Mouse (Mus musculus): Measurements from ENCODE around the gene Pgs1. TPM values are rescaled to one million over a fixed set of nuclear protein-coding genes. Genes with fewer than 3 reads are reported as not detected.

Gene Pgs1
- total RNA-seq, 2 experiments from 2014 or later = 76.2 to 81.3 TPM

DNA sequence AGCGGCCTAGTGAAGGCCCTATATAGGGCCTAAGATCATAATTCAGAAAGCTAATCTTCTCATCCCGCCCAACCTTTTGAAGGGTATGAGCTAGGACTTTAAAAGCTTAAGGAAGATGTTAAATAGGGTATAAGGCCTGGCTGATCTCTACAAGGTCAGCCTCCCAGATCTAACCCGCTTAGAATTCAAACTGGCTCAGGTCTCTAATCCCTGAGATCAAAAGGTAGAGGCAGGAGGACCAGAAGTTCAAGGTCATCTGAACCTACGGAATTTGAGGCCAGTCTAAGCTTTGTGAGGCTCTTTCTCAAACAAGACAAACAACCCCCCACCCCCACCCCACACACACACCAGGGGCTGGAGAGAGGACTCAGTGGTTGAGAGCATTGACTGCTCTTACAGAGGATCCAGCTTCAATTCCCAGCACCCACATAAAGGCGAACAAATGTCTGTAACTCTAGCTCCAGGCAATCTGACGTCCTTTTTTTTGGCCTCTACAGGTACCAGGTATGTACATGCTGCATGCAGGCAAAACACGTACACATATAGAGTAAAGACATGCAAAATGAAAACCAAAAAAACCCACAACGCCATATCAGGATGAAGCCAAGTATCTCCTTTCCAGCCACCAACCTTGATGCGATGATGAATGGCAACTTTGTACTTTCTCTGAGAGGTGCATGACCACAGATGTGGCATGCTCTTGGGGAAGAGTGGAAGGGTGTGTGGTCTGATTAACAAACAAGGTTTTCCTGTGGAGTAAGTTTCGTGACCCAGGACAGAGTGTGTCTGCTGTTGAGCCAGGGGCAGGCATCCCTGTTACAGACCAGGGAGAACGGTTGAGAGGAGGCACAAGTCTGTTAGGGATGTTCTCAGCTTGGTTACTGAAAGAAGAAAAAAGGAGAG lies 13.2 kb upstream of the Pgs1 start:
- Histone ChIP-seq H3K27ac (no peak overlapping the region), H3K4me3 (no peak overlapping the region)
- no peak for DNase-seq (ENCODE audit: low spot score in 2 of 2)
- no peak for TF ChIP-seq CTCF (conservative IDR thresholded peaks at IDR 0.05)

DNA sequence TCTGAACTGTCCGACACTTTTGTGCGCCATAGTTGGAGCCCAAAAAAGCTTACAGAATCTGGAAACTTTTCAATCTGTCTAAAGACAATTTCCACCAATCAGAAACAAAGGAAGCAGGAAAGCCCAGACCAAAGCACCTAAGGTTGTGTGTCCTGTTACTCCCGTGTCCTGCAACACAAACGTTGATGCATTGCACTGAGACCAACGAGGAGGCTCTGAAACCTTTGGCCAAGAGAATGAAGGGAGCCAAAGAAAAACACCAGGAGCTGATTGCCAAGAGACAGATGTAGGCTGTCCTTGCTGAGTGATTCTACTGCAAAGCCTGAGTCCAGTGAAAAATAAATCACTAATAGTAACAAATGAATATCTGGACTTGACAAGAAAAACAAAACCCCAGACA lies 12.5 kb upstream of the Pgs1 start:
- DNase-seq (ENCODE audit: low spot score in 2 of 2) = no peak
- TF ChIP-seq CTCF (conservative IDR thresholded peaks at IDR 0.05) = no peak
- Histone ChIP-seq H3K4me3 (no peak overlapping the region), H3K27ac (no peak overlapping the region)

DNA sequence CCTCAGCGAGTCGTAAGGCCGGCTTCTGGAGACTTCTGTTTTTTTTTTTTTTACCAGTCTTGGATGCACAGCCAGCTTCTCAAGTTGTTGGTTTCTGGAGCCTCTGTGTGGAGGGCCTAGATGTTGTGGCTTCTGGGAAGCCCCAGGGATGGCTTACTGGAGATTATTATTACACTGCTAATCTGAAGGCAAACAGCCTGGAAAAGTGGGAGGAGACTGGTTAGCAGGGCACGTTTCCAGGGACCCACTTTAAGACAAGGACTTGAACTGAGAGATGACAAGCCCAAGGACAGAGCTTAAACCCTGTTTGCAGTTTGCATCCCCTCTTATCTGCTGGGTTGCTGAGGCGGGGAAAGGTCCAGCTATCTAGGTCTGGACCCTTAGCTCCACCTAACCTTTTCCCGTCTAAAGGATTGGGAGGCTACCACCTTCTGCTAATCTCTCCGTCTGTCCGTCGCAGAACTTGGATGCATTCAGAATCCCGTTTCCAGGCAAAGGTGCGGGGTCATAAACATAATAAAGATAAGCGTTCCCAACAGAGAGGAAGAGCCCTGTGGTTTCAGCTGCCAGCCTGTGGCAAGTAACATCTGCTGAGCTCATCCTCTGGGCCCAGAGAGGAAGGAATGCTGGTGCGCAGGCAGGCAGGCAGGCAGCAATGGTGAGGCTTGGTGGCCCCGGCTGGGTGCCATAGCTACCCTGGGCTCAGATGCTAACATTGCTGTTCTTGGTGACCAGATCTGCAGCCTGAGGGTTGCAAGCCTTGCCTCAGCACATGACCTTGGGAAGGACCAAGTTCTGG lies 11.6 kb upstream of the Pgs1 start:
- no peak overlapping the region for H3K27ac ChIP-seq
- TF ChIP-seq CTCF (conservative IDR thresholded peaks at IDR 0.05) = no peak
- no peak for DNase-seq (ENCODE audit: low spot score in 2 of 2)
- no peak overlapping the region for H3K4me3 ChIP-seq

DNA sequence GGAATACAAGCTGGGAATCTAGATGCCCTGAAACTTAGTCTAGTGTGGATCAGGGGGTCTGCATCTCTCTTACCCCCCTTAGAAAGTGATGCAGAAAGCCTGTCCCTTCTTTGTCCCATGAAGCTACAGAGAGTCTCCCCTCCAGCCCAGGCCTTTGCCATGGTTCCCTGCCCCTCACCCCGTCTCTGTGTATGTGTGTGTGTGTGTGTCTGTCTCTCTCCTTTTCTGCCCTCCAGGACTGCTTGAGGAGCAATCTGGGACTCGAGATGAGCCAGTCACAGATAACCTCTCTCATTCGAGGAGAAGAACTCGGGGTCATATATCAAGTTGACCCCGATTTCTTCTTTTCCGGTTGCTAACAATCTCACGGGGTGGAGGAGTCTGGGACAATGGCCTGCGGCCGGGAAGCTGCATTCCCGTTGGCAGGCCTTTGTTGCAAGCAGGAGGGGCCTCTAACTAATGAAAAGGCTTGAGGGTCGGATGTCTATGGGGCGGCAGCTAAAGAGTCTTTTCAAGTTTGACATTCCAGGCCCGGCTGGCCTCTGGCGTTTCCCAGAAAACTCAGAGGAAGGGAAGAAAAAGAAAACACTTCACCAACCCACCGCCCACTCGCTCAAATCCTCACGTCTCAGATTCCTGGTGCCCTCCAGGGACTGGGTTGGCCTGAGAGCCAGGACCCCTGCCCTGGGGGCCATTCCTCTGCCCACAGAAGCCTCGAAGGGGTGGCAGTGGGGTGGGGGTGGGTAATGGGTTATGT lies 10.7 kb upstream of the Pgs1 start:
- Histone ChIP-seq H3K4me3 (no peak overlapping the region), H3K27ac (no peak overlapping the region)
- no peak for DNase-seq (ENCODE audit: low spot score in 2 of 2)
- TF ChIP-seq CTCF (conservative IDR thresholded peaks at IDR 0.05) = no peak

GRCm38 (mm10) chr11:117976081-117976582 lies 10.0 kb upstream of the Pgs1 start:
- no peak for DNase-seq (ENCODE audit: low spot score in 2 of 2)
- no peak overlapping the region for H3K4me3 ChIP-seq
- no peak for TF ChIP-seq CTCF (conservative IDR thresholded peaks at IDR 0.05)
- no peak overlapping the region for H3K27ac ChIP-seq

- no peak for TF ChIP-seq CTCF (conservative IDR thresholded peaks at IDR 0.05)
- H3K27ac ChIP-seq = no peak overlapping the region
- DNase-seq (ENCODE audit: low spot score in 2 of 2) = no peak
- no peak overlapping the region for H3K4me3 ChIP-seq
These were observed 8.3 kb upstream of the Pgs1 start for GRCm38 (mm10) chr11:117977694-117978360.

- DNase-seq (ENCODE audit: low spot score in 2 of 2) = no peak
- TF ChIP-seq CTCF (conservative IDR thresholded peaks at IDR 0.05) = no peak
- no peak overlapping the region for H3K27ac ChIP-seq
- no peak overlapping the region for H3K4me3 ChIP-seq
These were observed 6.7 kb upstream of the Pgs1 start for GRCm38 (mm10) chr11:117979388-117979787.

DNA sequence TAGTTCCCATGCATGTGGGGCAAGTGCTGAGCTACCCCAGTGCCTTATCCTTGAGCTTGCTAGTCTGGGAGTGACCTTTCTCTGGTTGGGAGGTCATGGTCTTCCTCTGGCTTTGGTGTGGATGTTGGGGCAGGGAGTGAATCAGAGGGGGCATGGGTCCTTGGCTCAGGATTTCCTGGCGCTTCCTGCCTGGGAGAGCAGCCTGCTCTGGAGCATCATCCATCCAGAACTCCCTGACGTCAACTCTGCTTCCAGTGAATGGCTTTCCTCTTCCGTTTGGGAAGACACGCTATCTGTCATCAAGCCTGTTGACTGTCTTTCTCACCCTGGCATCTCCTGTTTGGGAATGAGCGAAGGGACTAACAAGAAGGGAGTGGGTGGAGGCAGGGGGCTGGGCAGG lies 3.7 kb upstream of the Pgs1 start:
- no peak for TF ChIP-seq CTCF (conservative IDR thresholded peaks at IDR 0.05)
- DNase-seq (ENCODE audit: low spot score in 2 of 2) = no peak
- H3K27ac ChIP-seq = no peak overlapping the region
- no peak overlapping the region for H3K4me3 ChIP-seq

- Histone ChIP-seq H3K4me3 (no peak overlapping the region), H3K27ac (no peak overlapping the region)
- TF ChIP-seq CTCF (conservative IDR thresholded peaks at IDR 0.05) = no peak
- DNase-seq (ENCODE audit: low spot score in 2 of 2) = no peak
These were observed 2.3 kb upstream of the Pgs1 start for GRCm38 (mm10) chr11:117983770-117984169.

- peak overlapping the region; percentile 96 for H3K27ac ChIP-seq
- no peak for DNase-seq (ENCODE audit: low spot score in 2 of 2)
- H3K4me3 ChIP-seq = peak overlapping the region; percentile 65
These were observed 950 bp downstream of the Pgs1 start for GRCm38 (mm10) chr11:117987032-117987451.

DNA sequence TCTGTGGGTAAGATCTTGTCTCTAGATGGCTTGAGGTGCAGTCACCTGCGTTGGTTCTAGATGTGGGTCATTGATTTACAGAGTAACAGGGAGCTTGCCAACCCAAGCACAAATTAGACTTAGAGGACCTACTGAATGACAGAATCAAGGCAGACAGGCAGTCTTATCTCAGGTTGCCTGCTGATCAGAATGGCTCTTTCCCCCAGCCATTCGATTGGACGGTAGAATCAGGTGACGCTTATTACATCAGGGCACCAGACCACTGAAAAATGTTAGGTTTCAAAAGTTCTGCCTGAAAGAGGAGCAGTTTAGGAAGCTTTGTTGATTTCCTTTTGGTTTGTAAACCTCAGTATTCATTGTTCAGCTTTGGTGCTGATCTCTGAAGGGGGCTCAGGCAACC lies 1.9 kb downstream of the Pgs1 start:
- H3K27ac ChIP-seq = peak overlapping the region; percentile 96
- no peak for TF ChIP-seq CTCF (conservative IDR thresholded peaks at IDR 0.05)

More at GRCm38 (mm10) chr11:117987032-117987451, 950 bp downstream of the Pgs1 start:
- no peak for TF ChIP-seq CTCF (conservative IDR thresholded peaks at IDR 0.05)

DNA sequence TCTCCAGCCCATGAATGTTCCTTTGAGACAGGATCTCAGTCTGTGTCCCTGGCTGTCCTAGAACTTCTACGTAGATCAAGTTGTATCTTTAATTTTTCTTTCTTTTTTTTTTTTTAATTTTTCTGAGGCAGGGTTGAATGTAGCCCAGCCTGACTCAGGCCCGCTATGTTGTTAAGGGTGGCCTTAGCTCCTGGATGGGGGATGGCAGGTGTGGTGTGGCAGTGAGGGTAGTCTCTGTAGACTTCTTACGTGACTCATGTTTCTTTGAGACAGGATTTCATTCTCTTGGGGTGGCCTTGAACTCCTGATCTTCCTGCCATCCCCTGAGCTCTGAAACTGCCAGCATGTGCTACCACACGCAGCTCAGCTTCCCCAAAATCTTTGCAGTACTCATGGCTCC lies 3.1 kb downstream of the Pgs1 start:
- H3K4me3 ChIP-seq = no peak overlapping the region
- no peak overlapping the region for H3K27ac ChIP-seq
- no peak for TF ChIP-seq CTCF (conservative IDR thresholded peaks at IDR 0.05)
- DNase-seq (ENCODE audit: low spot score in 2 of 2) = no peak

More for the DNA sequence above, 1.9 kb downstream of the Pgs1 start:
- H3K4me3 ChIP-seq = peak overlapping the region; percentile 65
- DNase-seq (ENCODE audit: low spot score in 2 of 2) = no peak
